Mouse (Mus musculus) layer of hippocampus, adult 2 months (tissue): ENCODE results near the gene Gsto2. TPM values are rescaled to one million over a fixed set of nuclear protein-coding genes. Genes with fewer than 3 reads are reported as not detected.

ENCODE experiments used
- DNase-seq, 2 experiments: peaks; one replicate each; pipeline ENCODE4 v3.0.0; 2022; ENCODE audit warnings: low spot score in 2 of 2
- H3K27ac ChIP-seq: fragments of 200-600 bp; 2 replicates; pipeline ENCODE4 v1.8.1; 2022
- H3K4me3 ChIP-seq: fragments of 200-600 bp; 2 replicates; pipeline ENCODE4 v1.8.1; 2022; ENCODE audit warnings: mild to moderate bottlenecking
- CTCF ChIP-seq: fragments of 200-600 bp; conservative IDR thresholded peaks from 2 replicates; pipeline ENCODE4 v1.8.1; 2022; ENCODE audit warnings: antibody characterized with exemption, mild to moderate bottlenecking, moderate library complexity
- total RNA-seq, 2 experiments: library from RNA; stranded (reverse); gene quantifications; 2 replicates each; pipeline ENCODE4 v1.2.3; 2021

The Gsto2 gene
- total RNA-seq, 2 experiments from 2014 or later = 2.9 to 3.5 TPM

DNA sequence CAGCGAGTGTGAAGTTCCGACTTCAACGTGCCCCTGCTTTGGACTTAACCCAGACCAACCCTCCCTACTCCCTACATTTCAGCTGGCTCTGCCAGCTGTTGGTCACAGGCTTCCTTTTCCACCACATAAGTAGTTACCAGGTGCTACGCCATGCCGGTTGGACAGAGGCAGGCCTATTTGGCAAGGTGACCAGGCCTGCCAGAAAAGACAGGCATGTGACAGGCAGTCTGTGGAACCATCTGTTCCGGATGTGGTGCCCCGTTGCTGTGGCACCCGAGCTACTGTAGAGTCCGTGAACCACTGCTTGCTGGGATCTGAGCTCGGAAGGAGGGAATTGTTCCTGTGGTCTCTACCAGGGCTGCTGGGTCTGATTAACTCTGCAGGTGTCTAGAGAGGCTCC lies 22.1 kb downstream of the Gsto2 start:
- Histone ChIP-seq H3K4me3 (no peak overlapping the region), H3K27ac (no peak overlapping the region)
- TF ChIP-seq CTCF = no peak
- DNase-seq = peak; percentile 22 to 58

DNA sequence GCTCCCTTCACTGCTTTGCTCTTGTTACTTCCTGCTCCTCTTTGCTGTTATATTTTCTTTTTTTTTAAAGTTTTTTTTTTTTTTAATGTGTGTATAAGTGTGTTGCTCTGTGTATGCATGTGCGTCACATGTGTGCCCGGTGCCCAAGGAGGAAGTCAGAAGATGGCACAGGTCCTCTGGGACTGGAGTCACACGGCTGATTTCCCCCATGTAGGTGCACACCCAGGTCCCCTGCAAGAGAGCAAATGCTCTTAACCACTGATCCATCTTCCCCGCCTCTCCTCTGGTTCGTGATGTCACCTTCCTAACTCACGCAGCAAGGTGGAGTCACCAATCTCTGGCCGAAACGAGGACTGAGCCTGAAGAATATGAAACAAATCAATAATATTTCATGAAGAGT lies 22.7 kb downstream of the Gsto2 start:
- no peak overlapping the region for H3K4me3 ChIP-seq
- no peak for TF ChIP-seq CTCF
- DNase-seq = no peak

GRCm38 (mm10) chr19:47890489-47891130 lies 25.3 kb downstream of the Gsto2 start:
- H3K4me3 ChIP-seq = no peak overlapping the region
- no peak for DNase-seq
- no peak for TF ChIP-seq CTCF
- H3K27ac ChIP-seq = no peak overlapping the region

More for the DNA sequence above, 22.7 kb downstream of the Gsto2 start:
- no peak overlapping the region for H3K27ac ChIP-seq

DNA sequence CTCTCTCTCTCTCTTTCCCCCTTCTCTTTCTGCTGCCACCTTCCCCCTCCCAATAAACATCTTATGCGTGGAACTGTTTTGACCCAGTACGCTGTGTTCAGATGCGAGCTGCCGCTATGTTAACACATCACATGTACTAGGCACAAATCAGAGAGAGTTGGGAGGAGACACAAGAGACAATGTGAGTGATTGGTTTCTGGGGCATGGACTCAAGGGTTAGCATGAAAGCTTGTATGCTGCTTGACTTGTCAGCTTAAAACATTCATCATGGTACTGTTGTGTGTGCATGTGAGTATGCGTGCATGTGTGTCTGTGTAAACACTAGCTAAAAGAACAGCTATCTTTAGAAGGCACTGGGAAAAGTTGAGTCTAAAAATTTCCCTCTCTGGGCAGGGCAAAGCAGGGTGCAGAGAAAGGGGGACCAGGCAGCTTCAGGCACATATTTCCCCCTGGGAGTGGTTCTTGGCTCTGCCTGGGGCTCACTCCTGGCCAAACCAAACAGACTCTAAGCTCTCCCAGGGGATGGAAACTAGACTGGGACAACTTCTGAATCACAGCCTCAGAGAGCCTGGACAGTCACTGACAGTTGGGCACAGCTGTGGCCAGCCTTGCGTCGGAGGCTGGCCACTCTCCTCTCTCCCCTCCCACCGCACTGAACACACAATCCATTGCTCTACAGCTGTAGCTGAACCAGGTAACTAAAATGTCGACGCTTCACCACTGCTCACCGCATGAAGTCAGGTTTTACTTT lies 26.4 kb downstream of the Gsto2 start:
- no peak for DNase-seq
- no peak overlapping the region for H3K27ac ChIP-seq
- no peak for TF ChIP-seq CTCF

DNA sequence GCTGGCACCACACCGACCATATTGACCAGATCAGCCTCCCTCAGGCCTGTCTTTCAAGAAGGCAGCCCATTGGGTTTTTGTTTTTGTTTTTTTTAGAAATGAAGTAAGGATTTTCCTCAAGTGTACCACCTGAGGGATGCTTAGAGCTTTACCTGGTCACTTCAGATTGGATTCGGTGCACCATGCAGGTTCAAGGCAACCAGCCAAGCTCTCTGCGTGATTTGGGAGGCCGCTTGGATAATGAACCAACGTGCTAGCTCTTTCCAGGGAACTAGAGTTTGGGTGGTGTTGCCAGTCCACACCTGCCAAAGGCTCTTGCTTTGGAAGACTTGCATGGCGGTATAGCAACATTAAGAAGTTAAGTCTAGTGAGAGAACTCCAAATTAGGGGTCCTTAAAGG lies 27.8 kb downstream of the Gsto2 start:
- Histone ChIP-seq H3K27ac (no peak overlapping the region), H3K4me3 (no peak overlapping the region)
- DNase-seq = no peak
- no peak for TF ChIP-seq CTCF

More for the DNA sequence above, 26.4 kb downstream of the Gsto2 start:
- no peak overlapping the region for H3K4me3 ChIP-seq

- DNase-seq = no peak
- Histone ChIP-seq H3K4me3 (no peak overlapping the region), H3K27ac (no peak overlapping the region)
- TF ChIP-seq CTCF = no peak
These were observed 33.2 kb downstream of the Gsto2 start for GRCm38 (mm10) chr19:47898472-47899079.

GRCm38 (mm10) chr19:47900012-47900411 lies 34.7 kb downstream of the Gsto2 start:
- Histone ChIP-seq H3K27ac (no peak overlapping the region), H3K4me3 (no peak overlapping the region)
- peak; percentile 40 for TF ChIP-seq CTCF
- DNase-seq = no peak

GRCm38 (mm10) chr19:47900558-47900957 lies 35.2 kb downstream of the Gsto2 start:
- no peak overlapping the region for H3K27ac ChIP-seq
- DNase-seq = no peak
- H3K4me3 ChIP-seq = no peak overlapping the region
- no peak for TF ChIP-seq CTCF

GRCm38 (mm10) chr19:47902316-47903201 lies 37.2 kb downstream of the Gsto2 start:
- no peak for DNase-seq
- no peak for TF ChIP-seq CTCF
- Histone ChIP-seq H3K4me3 (no peak overlapping the region), H3K27ac (no peak overlapping the region)

- no peak overlapping the region for H3K27ac ChIP-seq
- H3K4me3 ChIP-seq = no peak overlapping the region
- DNase-seq = no peak
- no peak for TF ChIP-seq CTCF
These were observed 38.3 kb downstream of the Gsto2 start for GRCm38 (mm10) chr19:47903679-47904078.

DNA sequence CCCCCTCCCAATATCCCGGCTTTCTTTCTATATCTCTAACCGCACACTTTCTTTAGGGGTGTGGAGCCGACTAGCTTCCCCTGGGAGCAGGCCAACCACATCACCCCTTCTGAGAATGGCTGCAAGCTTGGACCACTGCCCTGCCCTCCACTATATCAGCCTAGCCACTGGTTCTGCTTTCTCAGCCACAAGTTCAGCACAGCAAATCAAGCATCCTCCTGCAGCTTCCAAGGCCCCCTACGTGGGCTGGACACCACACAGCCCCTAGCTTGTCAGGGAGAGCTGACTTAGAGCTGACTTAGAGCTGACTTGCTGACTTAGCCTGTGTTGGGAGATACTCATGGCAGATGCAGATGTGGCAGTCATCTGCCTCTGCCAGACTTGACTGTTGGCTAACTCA lies 39.7 kb downstream of the Gsto2 start:
- Histone ChIP-seq H3K27ac (no peak overlapping the region), H3K4me3 (no peak overlapping the region)
- TF ChIP-seq CTCF = no peak
- DNase-seq = no peak

GRCm38 (mm10) chr19:47905603-47906002 lies 40.3 kb downstream of the Gsto2 start:
- Histone ChIP-seq H3K4me3 (no peak overlapping the region), H3K27ac (no peak overlapping the region)
- no peak for DNase-seq
- no peak for TF ChIP-seq CTCF

DNA sequence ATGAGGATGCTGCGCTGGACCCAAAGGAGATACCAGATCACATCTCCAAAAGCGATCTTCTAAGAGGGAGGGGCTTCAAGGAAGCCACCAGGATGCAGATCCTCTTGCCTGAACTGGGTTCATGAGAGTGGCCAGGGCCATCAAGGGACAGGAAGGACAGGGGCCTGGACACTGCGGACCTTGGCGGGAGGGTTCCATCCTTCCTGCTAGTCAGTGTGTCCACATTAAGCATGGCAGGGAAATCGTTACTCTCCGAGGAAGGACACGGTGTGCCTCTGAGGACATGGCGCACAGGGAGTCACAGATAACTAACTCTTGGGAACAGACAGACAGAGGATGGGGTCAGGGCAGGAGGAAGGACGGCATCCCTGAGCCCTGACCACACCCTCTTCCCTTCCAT lies 42.3 kb downstream of the Gsto2 start:
- Histone ChIP-seq H3K27ac (no peak overlapping the region), H3K4me3 (no peak overlapping the region)
- no peak for DNase-seq
- TF ChIP-seq CTCF = no peak
